Mouse (Mus musculus): ENCODE measurements around the gene Tmc8. TPM values are rescaled to one million over a fixed set of nuclear protein-coding genes. Genes with fewer than 3 reads are reported as not detected.
"Not testable (repeated sequence)": the region's sequence is repeated elsewhere in the genome, so short reads cannot be mapped to it uniquely, and the experiment has no call there.

The Tmc8 gene
- polyA plus RNA-seq, 1 experiment from 2014 or later = 0.43 TPM

- Histone ChIP-seq H3K9me3 (no peaks in the 10 kb centered on the region), H3K27ac (replicated peaks) (no peak overlapping the region), H3K9ac (replicated peaks) (no peak overlapping the region), H3K4me3 (no peak overlapping the region), H3K4me2 (replicated peaks) (no peak overlapping the region), H3K27me3 (peaks cover 15% of the 10 kb centered on the region; the same call in 1 of the 2 replicates), H3K4me1 (peaks cover 11% of the 10 kb centered on the region), H3K36me3 (no peaks in the 10 kb centered on the region)
- ATAC-seq (replicated peaks) = no peak
- WGBS = 3% methylated on average over 10 of the region's 10 CpGs
These were observed 4.4 kb downstream of the Tmc8 start for GRCm38 (mm10) chr11:117786294-117786693.

DNA sequence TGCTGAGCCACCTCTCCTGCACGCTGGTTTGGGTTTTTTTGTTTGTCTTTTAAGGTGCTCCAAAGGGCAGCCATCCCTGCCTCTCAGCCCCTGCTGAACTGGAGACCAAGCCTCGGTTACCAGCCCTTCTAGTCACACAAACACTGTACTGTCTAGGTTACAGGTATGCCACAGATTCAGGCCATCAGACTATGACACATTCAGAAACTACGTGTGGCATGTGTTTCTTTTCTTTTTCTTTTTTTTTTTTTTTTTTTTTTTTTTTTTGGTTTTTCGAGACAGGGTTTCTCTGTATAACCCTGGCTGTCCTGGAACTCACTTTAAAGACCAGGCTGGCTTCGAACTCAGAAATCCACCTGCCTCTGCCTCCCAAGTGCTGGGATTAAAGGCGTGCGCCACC lies 6.6 kb downstream of the Tmc8 start:
- not testable (repeated sequence) for H3K27ac ChIP-seq (replicated peaks); H3K27me3 ChIP-seq; H3K4me3 ChIP-seq; H3K9me3 ChIP-seq; H3K36me3 ChIP-seq; H3K9ac ChIP-seq (replicated peaks); H3K4me1 ChIP-seq; ATAC-seq (replicated peaks); H3K4me2 ChIP-seq (replicated peaks)
- 84% methylated on average over 7 of the region's 7 CpGs for WGBS

GRCm38 (mm10) chr11:117790286-117790685 lies 8.4 kb downstream of the Tmc8 start:
- no peak overlapping the region for H3K9ac ChIP-seq (replicated peaks)
- H3K27me3 ChIP-seq = no peaks in the 10 kb centered on the region
- WGBS = 8% methylated on average over 14 of the region's 14 CpGs
- no peak overlapping the region for H3K4me3 ChIP-seq
- H3K4me2 ChIP-seq (replicated peaks) = no peak overlapping the region
- H3K36me3 ChIP-seq = no peaks in the 10 kb centered on the region
- no peaks in the 10 kb centered on the region for H3K9me3 ChIP-seq
- H3K27ac ChIP-seq (replicated peaks) = no peak overlapping the region
- no peaks in the 10 kb centered on the region for H3K4me1 ChIP-seq
- ATAC-seq (replicated peaks) = no peak

DNA sequence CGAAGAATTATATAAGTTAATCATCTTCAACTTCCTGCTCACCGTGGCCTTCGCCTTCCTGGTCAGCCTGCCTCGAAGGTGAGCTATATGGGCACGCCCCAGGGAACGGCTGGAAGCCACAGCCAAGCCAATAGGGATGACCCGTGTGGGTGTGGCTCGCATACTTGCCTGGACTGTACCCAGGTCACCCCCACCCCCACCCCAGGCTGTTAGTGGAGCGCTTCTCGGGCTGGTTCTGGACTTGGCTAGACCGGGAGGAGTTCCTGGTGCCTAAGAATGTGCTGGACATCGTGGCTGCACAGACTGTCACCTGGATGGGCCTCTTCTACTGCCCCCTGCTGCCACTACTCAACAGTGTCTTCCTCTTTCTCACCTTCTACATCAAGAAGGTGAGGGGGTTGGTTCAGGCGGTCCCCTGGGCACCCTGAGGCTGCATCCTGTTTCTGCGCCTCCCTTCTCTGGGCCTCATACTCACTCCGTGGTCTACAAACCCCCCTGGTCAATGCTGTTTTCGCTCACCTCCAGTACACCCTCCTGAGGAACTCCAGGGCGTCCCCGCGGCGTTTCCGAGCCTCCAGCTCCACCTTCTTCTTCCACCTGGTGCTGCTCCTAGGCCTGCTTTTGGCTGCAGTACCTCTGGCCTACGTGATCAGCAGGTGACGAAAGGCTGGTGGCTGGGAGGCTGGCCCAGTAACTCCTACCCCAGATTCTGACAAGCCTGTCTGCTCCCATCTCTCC lies 9.0 kb downstream of the Tmc8 start:
- ATAC-seq (replicated peaks) = no peak
- no peak overlapping the region for H3K4me2 ChIP-seq (replicated peaks)

DNA sequence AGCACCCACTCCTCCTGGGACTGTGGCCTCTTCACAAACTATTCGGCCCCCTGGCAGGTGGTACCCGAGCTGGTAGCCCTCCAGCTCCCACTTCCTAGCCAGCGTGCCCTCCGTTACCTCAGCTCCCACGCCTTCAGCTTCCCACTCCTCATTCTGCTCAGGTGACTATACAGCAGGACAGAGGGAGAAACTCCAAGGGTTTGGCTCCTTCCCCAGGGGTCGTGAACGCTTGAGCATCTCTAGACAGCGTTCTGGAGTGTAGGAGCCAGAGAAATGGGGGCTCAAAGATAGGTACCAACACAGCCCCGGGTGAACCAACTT lies 9.5 kb downstream of the Tmc8 start:
- Histone ChIP-seq H3K4me2 (replicated peaks) (no peak overlapping the region), H3K4me1 (no peaks in the 10 kb centered on the region), H3K9me3 (no peaks in the 10 kb centered on the region), H3K36me3 (no peaks in the 10 kb centered on the region), H3K27ac (replicated peaks) (no peak overlapping the region), H3K9ac (replicated peaks) (no peak overlapping the region), H3K4me3 (no peak overlapping the region), H3K27me3 (no peaks in the 10 kb centered on the region)
- WGBS = 84% methylated on average over 9 of the region's 9 CpGs
- no peak for ATAC-seq (replicated peaks)

More for the DNA sequence above, 9.0 kb downstream of the Tmc8 start:
- 37% methylated on average over 23 of the region's 23 CpGs for WGBS
- no peaks in the 10 kb centered on the region for H3K4me1 ChIP-seq
- H3K9me3 ChIP-seq = no peaks in the 10 kb centered on the region
- no peak overlapping the region for H3K27ac ChIP-seq (replicated peaks)
- H3K36me3 ChIP-seq = no peaks in the 10 kb centered on the region
- no peak overlapping the region for H3K4me3 ChIP-seq
- H3K27me3 ChIP-seq = no peaks in the 10 kb centered on the region
- no peak overlapping the region for H3K9ac ChIP-seq (replicated peaks)

DNA sequence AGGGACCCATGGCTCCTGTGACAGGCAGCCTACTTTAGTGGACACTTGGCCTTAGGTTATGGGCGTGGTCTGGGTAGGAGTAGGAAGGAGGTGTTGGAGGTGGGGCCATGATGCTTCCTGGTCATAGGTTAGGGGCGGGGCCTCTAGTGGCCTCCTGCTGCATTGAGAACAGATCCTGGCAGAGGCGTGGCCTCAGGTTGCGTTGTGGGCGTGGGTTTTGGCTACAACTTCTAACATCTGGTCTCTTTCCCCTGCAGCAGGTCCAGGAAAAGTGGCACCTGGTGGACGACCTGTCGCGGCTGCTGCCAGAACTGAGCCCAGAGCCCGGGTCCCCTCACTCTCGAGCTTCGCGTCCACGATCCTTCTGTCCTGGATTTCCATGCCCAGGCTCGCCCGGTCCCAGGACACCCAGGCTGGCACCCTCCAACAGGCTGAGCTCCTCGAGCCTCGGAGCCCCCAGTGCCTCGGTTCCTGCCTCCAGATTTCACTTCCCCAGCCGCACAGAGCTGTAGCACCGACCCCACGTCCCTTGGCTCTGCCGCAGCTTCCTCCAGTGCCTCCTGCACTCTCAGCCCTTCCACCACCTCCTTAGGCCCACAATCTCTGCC lies 10.5 kb downstream of the Tmc8 start:
- ATAC-seq (replicated peaks) = no peak
- no peak overlapping the region for H3K27ac ChIP-seq (replicated peaks)
- no peak overlapping the region for H3K4me2 ChIP-seq (replicated peaks)
- H3K4me3 ChIP-seq = no peak overlapping the region
- WGBS = 9% methylated on average over 22 of the region's 22 CpGs
- no peak overlapping the region for H3K9ac ChIP-seq (replicated peaks)
- H3K27me3 ChIP-seq = no peaks in the 10 kb centered on the region
- no peaks in the 10 kb centered on the region for H3K36me3 ChIP-seq
- no peaks in the 10 kb centered on the region for H3K4me1 ChIP-seq
- no peaks in the 10 kb centered on the region for H3K9me3 ChIP-seq

GRCm38 (mm10) chr11:117794035-117794551 lies 12.2 kb downstream of the Tmc8 start:
- no peak overlapping the region for H3K9ac ChIP-seq (replicated peaks)
- no peak overlapping the region for H3K4me3 ChIP-seq
- H3K27ac ChIP-seq (replicated peaks) = no peak overlapping the region
- no peak overlapping the region for H3K4me2 ChIP-seq (replicated peaks)
- ATAC-seq (replicated peaks) = no peak
- no peaks in the 10 kb centered on the region for H3K4me1 ChIP-seq
- no peaks in the 10 kb centered on the region for H3K36me3 ChIP-seq
- H3K27me3 ChIP-seq = no peaks in the 10 kb centered on the region
- WGBS = 61% methylated on average over 4 of the region's 4 CpGs
- no peaks in the 10 kb centered on the region for H3K9me3 ChIP-seq

- H3K27me3 ChIP-seq = no peaks in the 10 kb centered on the region
- WGBS = 49% methylated on average over 5 of the region's 5 CpGs
- H3K36me3 ChIP-seq = no peaks in the 10 kb centered on the region
- H3K27ac ChIP-seq (replicated peaks) = no peak overlapping the region
- H3K4me2 ChIP-seq (replicated peaks) = no peak overlapping the region
- no peak overlapping the region for H3K9ac ChIP-seq (replicated peaks)
- no peak overlapping the region for H3K4me3 ChIP-seq
- ATAC-seq (replicated peaks) = no peak
- H3K9me3 ChIP-seq = no peaks in the 10 kb centered on the region
- H3K4me1 ChIP-seq = no peaks in the 10 kb centered on the region
These were observed 15.1 kb downstream of the Tmc8 start for GRCm38 (mm10) chr11:117796954-117797353.

- Histone ChIP-seq H3K4me3 (no peak within 1 kb of the TSS), H3K27ac (replicated peaks) (no peak within 1 kb of the TSS), H3K4me2 (replicated peaks) (no peak within 1 kb of the TSS), H3K4me1 (no peaks in the 10 kb centered on the region), H3K36me3 (no peaks in the 10 kb centered on the region), H3K9me3 (no peaks in the 10 kb centered on the region), H3K9ac (replicated peaks) (no peak within 1 kb of the TSS), H3K27me3 (no peaks in the 10 kb centered on the region)
- no peak for ATAC-seq (replicated peaks)
- WGBS = 66% methylated on average over 9 of the region's 9 CpGs
These were observed 15.8 kb downstream of the Tmc8 start, which contains the start of gene 6030468B19Rik for GRCm38 (mm10) chr11:117797511-117798159. 6030468B19Rik (plus strand) TSS chr11:117797660.

DNA sequence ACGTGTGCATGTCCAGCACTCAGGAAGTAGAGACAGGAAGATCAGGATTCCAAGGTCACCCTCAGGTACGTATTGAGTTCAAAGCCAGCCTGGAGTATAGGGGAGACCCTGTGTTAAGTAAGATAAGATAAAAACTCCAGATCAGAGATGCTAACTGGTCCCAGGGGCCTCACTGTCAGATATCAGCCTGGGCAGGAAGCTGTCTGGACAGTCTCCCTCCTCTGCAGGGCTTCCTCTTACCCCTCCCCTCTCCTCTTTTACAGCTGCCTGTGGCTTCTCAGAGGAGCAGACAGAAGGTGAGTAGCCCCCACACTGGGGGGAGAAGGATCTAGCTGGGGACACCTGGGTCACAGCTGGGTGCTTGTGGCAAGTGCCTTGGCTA lies 16.3 kb downstream of the Tmc8 start:
- H3K4me2 ChIP-seq (replicated peaks) = no peak overlapping the region
- ATAC-seq (replicated peaks) = no peak
- WGBS = 68% methylated on average over 2 of the region's 2 CpGs
- no peak overlapping the region for H3K4me3 ChIP-seq
- no peaks in the 10 kb centered on the region for H3K4me1 ChIP-seq
- H3K27me3 ChIP-seq = no peaks in the 10 kb centered on the region
- H3K27ac ChIP-seq (replicated peaks) = no peak overlapping the region
- H3K9me3 ChIP-seq = no peaks in the 10 kb centered on the region
- H3K9ac ChIP-seq (replicated peaks) = no peak overlapping the region
- H3K36me3 ChIP-seq = no peaks in the 10 kb centered on the region

- Histone ChIP-seq H3K4me1 (no peaks in the 10 kb centered on the region), H3K4me2 (replicated peaks) (no peak overlapping the region), H3K4me3 (no peak overlapping the region), H3K9ac (replicated peaks) (no peak overlapping the region), H3K36me3 (no peaks in the 10 kb centered on the region), H3K27ac (replicated peaks) (no peak overlapping the region), H3K27me3 (no peaks in the 10 kb centered on the region), H3K9me3 (no peaks in the 10 kb centered on the region)
- ATAC-seq (replicated peaks) = no peak
- WGBS = 67% methylated on average over 5 of the region's 5 CpGs
These were observed 17.3 kb downstream of the Tmc8 start for GRCm38 (mm10) chr11:117799174-117799573.

- H3K4me1 ChIP-seq = no peaks in the 10 kb centered on the region
- H3K27ac ChIP-seq (replicated peaks) = no peak overlapping the region
- no peaks in the 10 kb centered on the region for H3K36me3 ChIP-seq
- H3K27me3 ChIP-seq = no peaks in the 10 kb centered on the region
- no peak overlapping the region for H3K9ac ChIP-seq (replicated peaks)
- no peak overlapping the region for H3K4me3 ChIP-seq
- H3K4me2 ChIP-seq (replicated peaks) = no peak overlapping the region
- 86% methylated on average over 7 of the region's 7 CpGs for WGBS
- H3K9me3 ChIP-seq = no peaks in the 10 kb centered on the region
- no peak for ATAC-seq (replicated peaks)
These were observed 18.2 kb downstream of the Tmc8 start for GRCm38 (mm10) chr11:117800038-117800437.
